Comparison of ENCODE assay signal across 8 mouse cellular contexts in genomic region chr6:88465181-88465920, GRCm38 (mm10). TPM values are rescaled to one million over a fixed set of nuclear protein-coding genes. Genes with fewer than 3 reads are reported as not detected.
A peak's percentile ranks its signal among the peaks of the same experiment; 100 is the strongest.
DNase-seq lines count a peak whose midpoint lies in the region; ATAC-seq lines count a peak whose summit lies in the region.

Gene Ruvbl1 (plus strand): TSS chr6:88465409.

- ATAC-seq in hindbrain, embryonic 12.5 days (ENCODE audit: low FRiP score), result peak; percentile 100

- H3K4me3 ChIP-seq in hindbrain, embryonic 12.5 days, result peak within 1 kb of the TSS; percentile 67

- H3K9ac ChIP-seq in hindbrain, embryonic 12.5 days, result peak within 1 kb of the TSS; percentile 75

- peaks cover 4% of the 10 kb centered on the region for H3K27me3 ChIP-seq in hindbrain, embryonic 12.5 days

- no peak within 1 kb of the TSS for H3K27ac ChIP-seq in hindbrain, embryonic 12.5 days

- WGBS in hindbrain, embryonic 12.5 days, result under 1% methylated on average over 42 of the region's 42 CpGs

- peaks cover 28% of the 10 kb centered on the region for H3K36me3 ChIP-seq in hindbrain, embryonic 12.5 days

- peaks cover 11% of the 10 kb centered on the region for H3K4me1 ChIP-seq in hindbrain, embryonic 12.5 days

- DNase-seq in NIH3T3 (ENCODE audit: low read depth), result peak; percentile 98
- peak; percentile 95 for DNase-seq in cerebellum, postnatal 10 days
- peak; percentile 90 for DNase-seq in frontal cortex, postnatal 10 days (ENCODE audit: low spot score in 2 of 2)
- peak; percentile 85 to 95 for DNase-seq in layer of hippocampus, postnatal 14 days (ENCODE audit: low spot score in 2 of 2)
- peak; percentile 90 for DNase-seq in lung, postnatal 14 days
- peak; percentile 93 for DNase-seq in retina, adult 2 months (ENCODE audit: low read depth, low spot score)
- peak; percentile 86 to 90 for DNase-seq in thymus, postnatal 36 days

- H3K9me3 ChIP-seq in hindbrain, embryonic 12.5 days (replicated peaks), result no peaks in the 10 kb centered on the region

- peak within 1 kb of the TSS; percentile 86 for H3K4me2 ChIP-seq in hindbrain, embryonic 12.5 days (replicated peaks)

RNA-seq across cellular contexts. Expression of gene Ruvbl1, which starts in this region (rescaled TPM):
- polyA plus RNA-seq in hindbrain, embryonic 12.5 days (2016; fragmentation: Nextera tagmentation; extraction: Ambion mirVana), result 111 and 117 TPM in 2 replicates
- 10 to 100 TPM; 35.9 to 36.6 TPM for total RNA-seq in layer of hippocampus, postnatal 14 days (2021)
